Mouse (Mus musculus): ENCODE results near the gene Wdfy3.
"Not testable (repeated sequence)": the region's sequence is repeated elsewhere in the genome, so short reads cannot be mapped to it uniquely, and the experiment has no call there.

The Wdfy3 gene

DNA sequence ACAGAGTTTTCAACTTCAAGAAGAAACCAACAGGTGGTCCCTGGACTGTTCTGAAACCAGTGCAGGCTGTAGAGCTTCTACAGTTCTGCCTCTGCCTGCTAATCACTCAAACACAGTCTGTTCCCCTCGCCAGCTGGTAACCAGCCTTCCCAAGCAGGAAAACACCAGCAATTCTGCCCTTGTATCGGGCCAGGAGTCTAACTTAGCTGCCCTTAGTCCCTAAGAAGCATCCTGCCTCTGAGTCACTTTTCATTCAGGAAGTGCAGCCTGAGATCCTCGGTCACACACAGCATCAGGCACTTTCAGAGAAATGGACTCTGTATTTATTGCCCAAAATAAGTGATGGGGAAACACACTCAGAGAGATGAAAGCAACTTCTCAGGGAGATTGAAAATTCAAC lies 66.3 kb downstream of the Wdfy3 start:
- no peak for DNase-seq (ENCODE audit: low read depth, low spot score)

DNA sequence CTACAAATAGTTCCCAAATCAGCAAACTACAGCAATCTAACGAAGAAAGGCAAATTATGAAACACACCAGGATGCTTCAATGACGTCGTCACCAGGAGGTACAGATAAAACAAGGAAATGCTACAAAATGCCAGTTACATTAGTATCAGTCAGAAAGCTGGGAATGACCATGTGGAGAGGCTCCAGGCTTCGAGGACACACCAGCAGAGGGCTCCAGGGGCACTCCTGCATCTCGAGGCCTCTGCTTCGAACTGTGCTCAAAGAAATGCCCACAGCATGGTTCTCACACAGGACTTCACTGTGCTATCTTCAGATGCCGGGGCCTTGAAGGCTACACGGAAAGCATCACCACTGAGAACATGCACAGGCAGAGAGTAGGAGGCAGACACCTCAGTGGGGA lies 68.7 kb downstream of the Wdfy3 start:
- no peak for DNase-seq (ENCODE audit: low read depth, low spot score)

DNA sequence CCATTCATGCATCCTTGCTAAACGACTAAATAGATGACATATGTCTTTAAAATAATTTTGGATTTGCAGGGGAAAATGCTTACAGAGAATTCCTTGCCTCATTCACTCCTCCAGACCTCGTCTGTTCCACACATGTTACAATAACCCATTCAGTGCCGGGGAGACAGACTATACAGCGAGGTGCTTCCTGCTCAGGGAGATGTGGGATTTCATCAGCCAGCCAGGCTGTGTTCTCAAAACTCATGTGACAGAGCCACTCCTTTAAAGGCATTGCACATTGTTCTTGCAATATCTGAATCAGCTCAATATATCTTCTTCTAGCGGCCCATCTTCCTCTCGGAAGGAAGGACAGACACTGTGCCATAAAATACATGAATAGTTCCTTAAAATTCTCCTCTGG lies 70.8 kb downstream of the Wdfy3 start:
- DNase-seq (ENCODE audit: low read depth, low spot score) = no peak

DNA sequence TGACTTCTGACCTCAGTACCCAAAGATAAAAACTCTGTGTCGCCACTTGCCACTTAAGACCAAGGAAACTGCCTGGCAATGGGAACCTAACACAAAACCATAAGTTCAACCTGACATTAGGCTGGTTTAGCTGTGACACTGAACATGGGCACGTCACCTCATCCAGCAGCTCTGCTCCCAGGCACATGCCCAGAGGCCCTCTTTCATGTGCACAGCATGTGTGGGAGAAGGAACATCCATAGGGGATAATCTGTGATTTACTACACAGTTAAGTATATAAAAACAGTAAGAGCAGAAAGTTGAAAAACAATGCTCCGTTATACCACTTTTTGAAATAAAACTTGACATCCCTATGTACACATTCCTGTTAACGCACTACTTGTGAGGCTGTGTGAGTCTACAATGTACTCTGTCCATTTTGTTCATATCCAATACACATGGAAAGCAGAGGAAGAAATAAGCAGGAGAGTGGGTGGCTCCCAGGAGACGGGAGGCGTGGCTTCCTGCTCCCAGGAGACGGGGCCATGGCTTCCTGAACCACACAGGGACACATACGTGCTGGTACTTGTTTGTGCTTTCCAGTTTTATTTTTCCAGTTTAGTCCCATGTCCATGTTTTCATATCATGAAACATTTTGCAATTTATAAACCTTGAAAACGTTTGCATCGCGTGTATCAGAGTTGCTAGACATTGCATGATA lies 73.5 kb downstream of the Wdfy3 start:
- DNase-seq (ENCODE audit: low read depth, low spot score) = no peak

DNA sequence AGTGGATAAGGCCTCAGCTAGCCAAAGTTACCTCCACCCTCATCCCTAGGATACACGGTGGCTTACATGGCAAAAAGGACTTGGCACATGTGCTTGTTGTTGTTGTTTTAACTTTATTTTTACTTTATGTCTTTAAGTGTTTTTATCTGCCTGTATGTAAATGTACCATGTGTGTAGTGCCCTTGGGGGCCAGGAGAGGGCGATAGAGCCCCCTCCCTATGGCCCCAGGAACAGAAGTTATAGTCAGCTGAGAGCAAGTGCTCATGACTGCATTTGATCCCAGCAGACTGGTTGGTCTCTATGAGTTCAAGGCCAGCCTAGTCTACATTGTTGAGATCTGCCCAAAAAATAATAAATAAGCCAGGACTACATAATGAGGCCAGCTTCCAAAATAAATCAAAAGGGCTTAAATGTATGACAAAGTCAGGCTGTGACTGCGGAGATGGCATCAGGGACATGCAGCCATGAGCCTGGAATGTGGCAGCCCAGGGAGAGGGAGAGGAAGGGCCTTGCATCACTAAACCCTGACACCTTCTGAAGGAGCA lies 74.2 kb downstream of the Wdfy3 start:
- DNase-seq (ENCODE audit: low read depth, low spot score) = no peak

DNA sequence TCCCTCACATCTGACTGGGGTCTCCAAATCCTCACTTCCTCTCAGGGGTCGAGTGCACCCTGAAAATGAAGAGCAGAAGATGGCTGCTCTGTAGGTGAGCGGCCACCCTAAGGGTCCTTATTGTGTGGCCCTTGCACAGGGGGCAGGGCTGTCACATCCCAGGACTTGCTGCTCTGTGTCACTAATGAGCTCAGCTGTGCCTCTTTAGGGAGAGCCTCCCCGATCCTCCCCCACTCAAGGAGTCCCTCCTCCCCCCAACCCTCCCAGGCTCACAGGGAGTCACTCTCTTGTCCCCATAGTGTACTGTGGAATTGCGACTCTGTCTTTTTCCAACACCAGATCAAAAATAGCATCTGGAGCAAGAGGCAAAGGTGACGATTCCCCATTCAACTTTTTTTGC lies 75.7 kb downstream of the Wdfy3 start:
- DNase-seq (ENCODE audit: low read depth, low spot score) = no peak

DNA sequence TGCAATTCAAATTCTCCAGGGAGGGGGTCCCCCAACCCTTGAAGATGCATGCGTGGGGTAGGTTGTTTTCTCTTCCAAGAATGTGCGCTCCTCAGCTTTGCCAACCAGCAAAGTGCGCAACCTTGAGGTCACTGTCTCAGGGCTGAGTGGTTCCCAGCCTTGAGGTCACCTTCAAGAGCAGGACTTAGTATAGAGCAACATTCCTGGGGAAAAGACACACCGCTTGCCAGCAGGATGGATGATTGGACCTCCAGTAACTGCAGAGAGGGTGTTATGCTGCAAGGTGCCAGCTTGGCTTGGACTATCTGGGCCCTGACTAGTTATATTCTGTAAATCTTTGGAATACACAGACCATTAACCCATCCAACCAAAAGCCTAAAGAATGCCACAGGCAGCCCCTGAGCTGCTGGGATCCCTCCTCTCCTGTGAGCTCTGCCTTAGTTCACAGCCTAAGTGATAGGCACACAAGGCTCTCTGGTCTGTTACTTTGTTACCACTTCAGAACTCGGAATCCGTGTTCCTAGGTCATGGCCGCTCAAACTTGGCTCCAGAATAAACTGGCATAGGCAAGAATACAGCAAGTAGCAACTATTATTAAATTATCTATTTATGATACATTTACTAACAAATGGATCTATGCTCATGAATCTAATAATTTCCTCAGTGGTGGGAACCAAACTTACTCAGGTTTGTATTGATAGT lies 76.6 kb downstream of the Wdfy3 start:
- no peak for DNase-seq (ENCODE audit: low read depth, low spot score)

DNA sequence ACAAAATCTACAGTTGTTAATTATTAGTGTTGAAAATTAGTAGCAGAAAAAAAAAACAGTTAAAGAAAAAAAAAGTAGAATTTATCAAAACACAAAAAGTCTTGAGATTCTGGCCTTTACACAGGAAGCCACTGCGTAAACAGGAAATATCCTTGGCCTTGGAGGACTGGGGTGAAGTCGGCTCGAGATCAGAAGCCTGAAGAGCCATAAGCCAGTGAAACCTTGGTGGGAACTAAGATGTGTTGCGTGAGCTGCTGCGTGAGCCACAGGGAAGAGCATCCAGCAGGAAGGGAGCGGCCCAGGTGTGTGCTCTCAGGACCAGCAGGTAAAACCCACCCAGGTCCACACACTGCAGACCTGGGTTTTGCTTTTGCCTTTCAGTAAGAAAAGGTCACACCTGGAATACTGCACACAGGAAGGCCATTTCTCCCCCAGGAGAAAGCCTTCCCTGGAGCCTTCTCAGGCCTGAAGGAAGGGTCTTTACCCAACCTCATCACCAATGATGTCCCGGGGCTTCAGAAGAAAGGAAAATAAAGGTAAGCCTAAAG lies 79.3 kb downstream of the Wdfy3 start:
- no peak for DNase-seq (ENCODE audit: low read depth, low spot score)

DNA sequence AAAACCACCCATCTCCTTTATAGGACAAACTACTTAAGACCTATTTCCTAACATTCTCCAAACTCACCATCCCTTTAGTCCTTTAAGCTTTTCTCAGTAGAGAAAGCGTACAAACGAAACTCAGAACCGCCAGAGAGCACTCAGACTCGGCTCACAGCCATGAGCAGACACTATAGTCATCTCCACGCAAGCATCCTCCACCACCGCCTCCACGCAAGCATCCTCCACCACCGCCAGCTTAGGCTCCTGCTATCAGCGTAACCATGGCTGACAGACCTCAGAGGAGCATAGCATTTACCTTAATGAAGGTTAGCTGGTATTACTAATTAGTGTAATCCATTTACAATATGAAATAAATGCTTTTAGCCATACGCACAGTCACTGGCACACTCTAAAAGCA lies 81.2 kb downstream of the Wdfy3 start:
- no peak for DNase-seq (ENCODE audit: low read depth, low spot score)

DNA sequence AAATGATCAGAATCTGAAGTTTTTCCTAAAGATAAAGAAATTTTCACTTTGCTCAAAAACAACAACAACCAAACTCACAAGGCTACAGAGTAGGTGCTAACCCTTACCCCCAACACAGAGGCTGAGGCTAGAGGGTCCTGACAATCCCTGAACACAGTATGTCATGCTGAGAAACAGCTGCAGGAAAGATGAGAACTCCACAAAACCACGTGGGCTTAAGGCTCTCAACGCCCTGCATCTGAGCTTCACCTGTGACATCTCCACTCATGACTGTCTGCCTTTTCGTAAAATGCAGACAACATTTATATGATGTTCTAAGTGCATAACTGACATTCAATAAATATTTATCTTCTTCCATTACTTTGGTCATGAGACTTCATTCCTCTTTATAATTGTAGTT lies 83.0 kb downstream of the Wdfy3 start:
- no peak for DNase-seq (ENCODE audit: low read depth, low spot score)

DNA sequence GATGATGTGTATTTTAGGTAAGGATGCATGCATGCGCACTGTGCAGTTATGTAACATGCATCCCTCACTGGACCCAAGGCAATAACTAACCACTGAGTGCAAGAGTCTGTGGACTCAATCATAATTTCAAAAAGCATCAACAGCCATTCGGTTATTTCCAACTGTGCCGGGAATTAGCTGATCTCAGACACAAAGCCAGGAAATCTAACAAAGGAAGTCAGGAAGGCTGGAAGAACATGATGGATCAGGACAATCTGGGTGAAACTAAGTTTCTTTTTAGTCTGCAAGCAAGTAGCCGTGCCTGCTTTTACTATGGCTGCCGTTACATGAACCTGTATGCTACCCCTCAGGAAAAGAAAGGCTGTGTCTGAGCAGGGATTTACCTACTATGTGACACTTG lies 87.5 kb downstream of the Wdfy3 start:
- no peak for DNase-seq (ENCODE audit: low read depth, low spot score)

DNA sequence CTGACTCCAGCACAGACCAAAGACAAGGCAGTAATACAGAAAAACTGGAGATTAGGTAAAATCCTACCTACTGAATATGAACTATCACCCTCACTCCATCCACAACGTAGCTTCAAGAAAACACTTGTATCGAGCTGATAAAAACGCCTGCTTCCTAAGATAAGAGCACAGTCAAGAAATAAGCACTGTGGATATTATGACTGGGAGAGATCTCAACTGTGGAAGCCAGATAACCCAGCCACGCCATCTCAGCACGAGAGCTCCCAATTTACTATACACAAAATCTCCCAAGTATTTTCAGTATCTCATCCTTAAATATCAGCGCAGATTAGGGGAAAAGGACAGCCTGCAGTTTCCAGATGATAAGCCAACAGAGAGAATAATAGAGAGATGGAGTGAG lies 90.1 kb downstream of the Wdfy3 start:
- no peak for DNase-seq (ENCODE audit: low read depth, low spot score)

DNA sequence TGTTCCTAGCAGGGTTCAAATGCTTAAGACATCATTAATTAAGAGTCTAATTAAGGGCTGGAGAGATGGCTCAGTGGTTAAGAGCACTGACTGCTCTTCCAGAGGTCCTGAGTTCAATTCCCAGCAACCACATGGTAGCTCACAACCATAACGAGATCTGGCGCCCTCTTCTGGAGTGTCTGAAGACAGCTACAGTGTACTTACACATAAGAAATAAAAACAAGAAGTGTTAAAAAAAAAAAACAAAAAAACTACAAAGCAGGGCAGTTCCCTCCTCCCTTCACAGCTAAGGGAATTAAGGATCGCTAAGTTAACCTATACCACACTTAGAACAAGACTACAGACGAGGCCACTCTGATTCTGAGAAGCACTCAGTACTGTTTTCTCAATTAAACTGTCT lies 97.1 kb downstream of the Wdfy3 start:
- DNase-seq (ENCODE audit: low read depth, low spot score) = not testable (repeated sequence)

DNA sequence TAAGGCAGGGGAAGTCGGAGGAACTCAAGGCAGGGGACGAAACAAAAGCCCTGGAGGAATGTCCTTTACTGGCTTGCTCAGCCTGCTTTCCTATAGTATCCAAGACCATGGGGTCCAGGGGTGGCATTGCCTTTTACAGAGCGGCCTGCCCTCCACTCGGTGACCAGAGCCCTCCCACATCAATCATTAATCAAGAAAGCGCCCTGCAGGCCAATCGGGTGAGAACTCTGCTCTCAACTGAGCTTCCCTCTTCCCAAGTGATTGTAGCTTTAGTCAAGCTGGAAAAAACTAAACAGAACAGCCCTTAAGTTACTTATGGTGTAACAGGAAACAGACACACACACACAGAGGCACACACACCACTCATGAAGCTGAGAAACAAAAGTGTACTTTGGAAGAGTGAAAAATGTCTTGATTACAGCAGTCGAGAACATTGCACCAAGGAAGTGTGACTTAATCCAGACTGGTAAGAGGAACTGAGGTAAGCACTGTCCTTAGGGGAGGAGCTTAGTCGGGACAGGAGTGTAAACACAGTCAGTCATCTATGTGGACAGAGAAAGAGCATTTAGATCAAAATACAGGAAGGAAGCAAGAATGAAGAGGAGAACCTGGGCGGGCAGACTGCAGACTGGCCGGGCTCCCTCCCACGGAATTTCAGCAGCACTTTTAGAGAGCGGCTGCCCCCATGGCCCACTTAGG lies 101.4 kb downstream of the Wdfy3 start:
- DNase-seq (ENCODE audit: low read depth, low spot score) = no peak

DNA sequence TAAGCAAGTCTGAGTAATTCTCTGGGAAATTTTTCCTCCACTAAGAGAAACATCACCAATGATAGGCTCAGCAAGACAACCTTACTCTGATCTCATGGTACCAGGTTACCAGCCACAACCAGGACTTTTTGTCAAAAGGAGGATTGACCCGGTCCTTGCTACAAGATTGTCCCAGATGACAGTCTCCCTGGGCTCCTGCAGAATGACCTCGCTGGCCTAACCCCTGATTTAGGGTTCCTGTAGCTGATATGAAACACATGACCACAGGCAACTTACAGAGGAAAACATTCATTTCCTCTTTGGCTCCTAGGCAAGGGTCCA lies 101.9 kb downstream of the Wdfy3 start:
- DNase-seq (ENCODE audit: low read depth, low spot score) = no peak

DNA sequence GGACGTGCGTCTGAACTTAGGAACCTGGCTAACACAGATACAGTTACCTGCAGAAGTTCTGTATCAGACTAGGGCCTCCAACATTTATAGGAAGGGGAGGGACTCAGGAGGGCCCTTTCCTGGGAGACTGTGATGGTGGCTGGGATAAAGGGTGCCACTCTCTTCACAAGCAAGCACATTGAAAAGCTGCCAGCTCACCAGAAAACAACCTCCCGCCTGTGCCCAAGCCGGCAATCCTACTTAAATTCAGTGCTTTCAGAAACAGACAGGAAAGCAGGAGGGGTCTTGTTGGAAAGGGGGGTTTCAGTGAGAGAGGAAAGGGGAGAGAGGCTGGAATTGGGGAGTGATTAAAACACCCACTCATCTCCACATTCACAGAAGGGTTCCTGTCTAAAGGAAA lies 106.9 kb downstream of the Wdfy3 start:
- DNase-seq (ENCODE audit: low read depth, low spot score) = no peak

DNA sequence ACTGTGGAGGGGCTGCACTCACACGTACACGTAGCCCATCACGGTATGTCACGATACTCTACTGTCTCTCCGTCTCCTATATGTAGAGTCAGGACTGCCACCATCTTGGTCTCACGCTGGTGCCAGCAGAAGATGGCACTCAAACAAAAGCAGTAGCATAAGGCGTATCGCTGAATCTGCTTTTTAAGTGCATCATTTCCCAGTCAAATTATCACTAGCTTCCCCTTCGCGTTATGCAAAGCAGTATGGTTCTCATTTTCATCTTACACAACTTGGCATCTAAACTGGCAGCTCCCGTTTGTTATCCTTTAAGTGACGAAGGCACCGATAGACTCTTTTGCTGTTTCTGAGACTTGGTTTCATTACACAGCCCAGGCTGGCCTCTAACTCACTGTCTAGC lies 110.4 kb downstream of the Wdfy3 start:
- no peak for DNase-seq (ENCODE audit: low read depth, low spot score)

DNA sequence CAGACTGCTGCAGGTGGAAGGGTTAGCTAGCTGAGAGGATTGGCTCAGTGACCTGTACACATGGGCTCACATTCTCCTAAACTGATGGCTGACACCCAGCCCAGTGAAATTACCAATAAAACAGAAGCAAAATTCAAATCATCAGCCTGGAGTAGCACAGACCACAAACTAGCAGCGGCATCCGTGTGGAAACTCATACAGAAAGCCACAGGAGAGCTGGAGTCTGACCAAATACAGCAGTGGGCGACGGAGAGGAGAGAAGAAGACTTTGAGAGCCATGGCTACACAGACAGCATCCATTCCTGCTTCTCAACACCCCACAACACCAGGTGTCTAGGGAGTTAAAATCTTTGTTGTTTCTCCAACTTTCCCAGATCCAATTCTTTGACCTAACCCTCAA lies 110.8 kb downstream of the Wdfy3 start:
- no peak for DNase-seq (ENCODE audit: low read depth, low spot score)

DNA sequence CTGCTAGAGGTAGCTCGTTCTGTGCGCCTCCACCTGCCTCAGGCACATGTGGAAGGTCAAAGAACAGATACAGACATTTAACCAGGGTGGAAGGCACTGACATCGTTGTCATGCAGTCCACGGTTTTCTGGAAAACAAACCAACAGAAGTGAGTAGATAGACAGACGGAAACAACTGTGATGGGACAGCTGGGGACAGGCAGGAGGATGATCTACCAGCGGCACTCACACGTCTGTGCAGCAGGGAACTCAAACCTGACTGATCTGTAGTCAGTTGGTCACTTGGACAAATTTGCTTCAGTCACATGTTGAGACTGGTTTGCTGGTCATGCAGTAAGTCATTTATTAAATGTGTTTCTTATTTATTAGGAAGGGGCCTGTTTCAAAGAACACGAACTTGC lies 112.3 kb downstream of the Wdfy3 start:
- no peak for DNase-seq (ENCODE audit: low read depth, low spot score)

DNA sequence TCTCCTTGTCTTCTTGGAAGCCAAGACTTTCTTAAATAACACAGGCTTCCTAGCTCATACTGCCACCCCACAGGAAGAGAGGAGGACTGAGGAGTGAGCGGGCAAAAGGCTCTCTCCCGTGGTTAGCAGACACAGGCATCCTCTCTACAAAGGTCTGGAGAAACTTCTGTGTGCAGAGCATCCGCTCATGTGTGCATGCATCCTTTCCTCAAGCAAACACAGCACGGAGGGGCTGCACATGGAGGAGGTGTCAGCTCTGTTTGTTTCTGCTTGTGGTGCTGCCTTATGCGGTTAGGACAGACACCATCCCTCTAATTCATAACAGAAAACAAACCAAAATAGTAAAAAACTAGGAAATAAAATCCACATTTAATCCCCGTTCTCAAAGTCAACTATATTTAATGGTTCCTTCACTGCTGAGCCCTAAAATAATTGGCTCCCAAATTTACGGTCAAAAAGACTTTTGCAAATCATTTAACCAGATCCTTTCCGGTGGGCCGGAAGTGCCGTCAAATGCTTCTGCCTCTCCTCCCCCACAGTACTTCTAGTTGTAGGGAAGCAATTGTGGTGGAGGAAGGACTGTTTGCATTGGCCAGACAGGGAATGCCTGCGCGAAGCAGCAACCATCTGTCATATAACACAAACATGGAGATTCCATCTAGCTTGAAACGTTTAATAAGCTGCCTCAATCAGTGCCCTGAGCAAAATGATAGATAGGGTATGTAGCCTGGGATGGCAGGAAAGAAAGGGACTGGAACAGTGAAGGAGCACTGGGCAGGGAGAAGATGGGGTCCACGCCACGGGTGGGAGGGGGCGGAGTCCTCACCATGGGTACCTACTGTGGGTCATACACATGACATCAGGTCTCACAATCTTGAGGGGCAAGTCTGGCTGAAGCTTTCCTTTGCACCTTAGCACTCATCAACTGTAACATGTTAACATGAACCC lies 115.1 kb downstream of the Wdfy3 start:
- no peak for DNase-seq (ENCODE audit: low read depth, low spot score)

DNA sequence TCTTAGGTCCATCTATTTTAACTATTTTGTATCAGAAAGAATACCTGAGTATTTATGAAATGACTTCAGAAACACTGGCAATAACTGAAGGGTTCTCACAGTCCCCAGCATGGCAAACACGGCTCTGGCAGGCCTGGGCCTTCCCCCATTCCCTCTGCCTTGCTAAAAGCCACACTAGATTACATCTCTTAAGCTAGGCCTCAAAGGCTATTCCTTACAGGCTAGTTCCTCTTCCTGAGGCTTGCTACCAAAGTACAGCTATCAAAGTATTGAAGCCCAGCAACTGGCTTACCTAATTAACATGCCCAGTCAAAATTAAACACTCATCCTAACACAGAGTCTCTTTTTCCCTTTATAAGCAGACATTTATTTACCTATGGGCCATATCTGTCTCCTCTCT lies 117.8 kb downstream of the Wdfy3 start:
- DNase-seq (ENCODE audit: low read depth, low spot score) = no peak

DNA sequence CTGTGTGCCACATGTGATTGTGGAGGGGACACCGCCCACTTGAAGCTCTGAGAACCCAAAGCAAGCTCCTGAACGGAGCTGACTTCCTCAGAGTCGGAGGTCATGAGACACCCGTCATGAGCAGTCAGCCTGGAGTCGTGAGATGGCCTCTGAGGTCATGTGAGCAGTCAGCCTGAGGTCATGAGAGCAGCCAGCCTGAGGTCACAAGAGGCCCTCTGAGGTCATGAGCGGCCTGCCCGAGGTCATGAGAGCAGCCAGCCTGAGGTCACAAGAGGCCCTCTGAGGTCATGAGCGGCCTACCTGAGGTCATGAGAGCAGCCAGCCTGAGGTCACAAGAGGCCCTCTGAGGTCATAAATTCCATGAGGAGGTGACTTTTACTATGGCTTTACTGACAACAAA lies 120.4 kb downstream of the Wdfy3 start:
- no peak for DNase-seq (ENCODE audit: low read depth, low spot score)

Measured in retina, adult 2 months (tissue).